Mouse (Mus musculus) right cerebral cortex, adult 2 months (tissue): Measurements from ENCODE around the gene Ppp1r1c.

Experiments
- DNase-seq, 2 experiments: peaks; one replicate each; pipeline ENCODE4 v3.0.0; 2021 to 2022; ENCODE audit warnings: low spot score in 2 of 2

Ppp1r1c gene

DNA sequence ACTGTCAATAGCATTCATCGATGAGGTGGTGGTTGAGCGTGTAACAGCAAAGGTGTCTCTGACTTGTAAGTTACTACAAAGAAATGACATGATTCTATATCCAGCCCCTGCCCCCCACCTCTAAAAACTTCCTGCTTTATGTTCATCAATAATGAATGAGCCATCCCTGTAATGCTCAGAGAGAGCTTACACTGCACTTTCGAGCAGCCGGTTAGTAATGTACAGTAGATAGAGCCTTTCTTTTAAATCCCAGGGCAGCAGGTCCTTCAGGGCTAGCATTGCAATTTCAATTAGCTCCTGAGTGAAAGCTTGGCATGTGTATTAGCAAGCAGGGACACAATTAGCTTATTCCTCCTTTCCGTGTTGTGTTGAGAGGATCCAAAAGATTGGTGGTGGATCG lies at the start of gene Ppp1r1c:
Gene Ppp1r1c, plus strand, starts transcription at position 206 of the 400 bp plus-strand sequence.
- no peak for DNase-seq

GRCm38 (mm10) chr2:79660417-79661185 lies 47.0 kb upstream of the Ppp1r1c start:
- DNase-seq = no peak

GRCm38 (mm10) chr2:79661486-79662104 lies 46.0 kb upstream of the Ppp1r1c start:
- DNase-seq = no peak

GRCm38 (mm10) chr2:79664532-79665286 lies 42.9 kb upstream of the Ppp1r1c start:
- DNase-seq = no peak

DNA sequence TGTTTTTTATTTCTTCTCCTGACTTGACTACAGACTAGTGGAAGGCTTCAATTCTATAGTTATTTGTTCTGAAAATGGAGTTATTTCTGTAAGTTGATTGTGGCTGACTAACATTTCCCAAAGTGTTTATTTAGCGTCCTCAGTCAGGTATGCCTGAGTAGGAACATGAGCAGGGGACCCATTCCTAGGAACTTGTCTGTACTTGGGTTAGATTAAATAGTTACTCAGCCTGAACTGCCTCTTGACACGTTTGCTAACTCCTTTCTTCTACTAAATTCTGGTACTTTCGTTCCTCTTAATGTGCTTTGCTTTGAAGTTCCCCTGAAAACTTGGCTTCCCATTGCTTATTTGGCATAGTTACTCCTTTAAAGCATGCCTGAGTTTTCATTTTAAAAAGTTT lies 42.1 kb upstream of the Ppp1r1c start:
- no peak for DNase-seq

GRCm38 (mm10) chr2:79675266-79675665 lies 32.3 kb upstream of the Ppp1r1c start:
- no peak for DNase-seq

DNA sequence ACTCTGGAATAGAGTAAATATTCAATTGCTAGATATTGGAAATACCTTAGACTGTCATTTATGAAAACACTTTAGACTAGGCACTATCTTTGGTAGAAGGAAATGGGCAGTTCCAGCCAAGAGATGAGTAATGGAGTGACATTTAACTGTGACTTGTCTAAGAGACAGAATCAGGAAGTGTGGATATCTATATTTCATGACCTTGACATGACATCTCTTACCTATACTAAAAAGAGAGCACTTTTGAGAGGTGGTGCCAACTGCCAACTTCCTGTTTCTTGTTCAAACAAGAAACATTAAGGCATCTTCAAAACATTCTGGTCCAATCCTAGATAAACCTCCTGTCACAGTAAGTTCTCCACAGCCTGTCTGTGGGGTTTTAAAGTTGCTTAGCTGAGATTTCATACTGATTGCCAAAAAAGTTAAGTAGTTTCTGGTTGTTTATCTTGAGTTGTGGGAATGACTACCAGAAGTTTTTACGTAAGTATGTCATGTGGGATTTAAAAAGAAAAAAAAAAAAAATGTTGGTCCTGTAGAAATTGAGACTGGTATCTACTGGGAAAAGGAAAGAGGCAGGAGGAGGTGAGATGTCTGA lies 29.8 kb upstream of the Ppp1r1c start:
- no peak for DNase-seq

DNA sequence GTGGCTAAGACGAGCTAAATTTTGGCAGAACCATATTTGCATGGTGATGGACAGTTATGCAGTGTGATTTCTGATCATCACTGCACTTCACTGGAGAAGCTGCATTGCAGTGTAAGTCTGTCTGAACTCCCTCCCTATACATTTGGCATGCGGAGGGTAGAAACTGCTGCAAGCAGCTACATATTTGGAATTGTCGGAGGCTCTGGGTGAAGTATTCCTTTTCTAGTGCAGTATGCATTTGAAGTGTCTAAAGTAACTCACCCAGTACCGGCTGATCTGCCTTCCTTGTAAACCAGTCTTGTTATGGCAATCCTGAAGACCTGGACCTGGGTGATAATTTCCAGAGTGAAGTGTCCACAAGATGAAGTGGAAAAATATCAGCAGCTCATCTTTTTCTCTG lies 25.9 kb upstream of the Ppp1r1c start:
- no peak for DNase-seq

DNA sequence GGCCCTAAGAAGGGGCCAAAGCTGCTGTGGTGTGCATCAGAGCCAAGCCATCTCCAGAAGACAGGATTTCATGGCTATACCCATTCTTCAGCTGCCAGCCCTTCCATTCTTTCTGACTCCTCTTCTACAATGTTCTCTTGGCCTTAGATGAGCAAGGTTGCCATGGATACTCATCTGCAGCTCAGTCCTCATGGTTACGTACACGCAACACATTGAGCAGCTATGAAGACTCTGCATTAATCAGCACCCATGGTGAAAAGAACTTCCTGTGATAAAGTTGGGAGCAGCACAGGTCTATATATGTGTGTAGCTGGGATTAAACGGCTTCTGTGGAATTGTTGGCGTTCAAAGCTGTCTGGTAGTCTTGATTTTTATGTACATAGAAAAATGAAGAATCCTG lies 24.3 kb upstream of the Ppp1r1c start:
- DNase-seq = no peak

DNA sequence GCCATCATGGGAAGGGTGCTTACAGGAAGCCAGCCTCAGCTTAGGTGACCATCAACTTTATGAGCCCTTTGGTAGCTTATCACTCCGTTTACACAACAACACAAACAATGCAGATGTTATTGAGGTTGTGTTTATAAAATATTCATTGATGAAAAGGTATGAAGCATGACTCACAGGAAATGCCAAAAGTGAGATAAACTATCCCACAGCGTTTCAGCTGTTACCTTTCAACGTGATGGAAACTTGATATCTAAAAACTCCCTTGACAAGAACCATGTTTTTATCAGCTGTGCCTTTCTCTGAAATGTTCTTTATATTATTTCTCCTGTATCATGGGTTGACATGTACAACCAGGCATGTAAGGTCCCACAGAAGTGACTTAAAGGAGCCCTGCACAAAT lies 16.7 kb upstream of the Ppp1r1c start:
- no peak for DNase-seq

DNA sequence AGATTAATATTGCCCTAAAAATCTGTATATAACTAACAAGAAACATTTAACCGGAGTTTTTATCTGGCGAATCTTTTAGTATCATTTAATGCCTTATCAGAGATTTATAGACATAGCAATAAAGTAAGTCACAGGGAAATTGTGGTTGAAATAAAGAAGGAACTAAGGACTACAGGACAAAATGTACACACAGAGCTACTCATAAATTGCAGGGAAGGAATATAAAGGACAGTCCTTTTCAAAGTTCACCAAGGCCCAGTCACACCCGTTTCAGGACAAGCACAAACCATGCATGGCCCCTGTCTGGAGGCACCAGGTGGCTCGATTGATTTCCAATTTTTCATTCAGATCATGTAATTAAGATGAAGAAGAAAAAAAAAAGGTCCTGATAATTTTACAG lies 12.4 kb upstream of the Ppp1r1c start:
- no peak for DNase-seq

DNA sequence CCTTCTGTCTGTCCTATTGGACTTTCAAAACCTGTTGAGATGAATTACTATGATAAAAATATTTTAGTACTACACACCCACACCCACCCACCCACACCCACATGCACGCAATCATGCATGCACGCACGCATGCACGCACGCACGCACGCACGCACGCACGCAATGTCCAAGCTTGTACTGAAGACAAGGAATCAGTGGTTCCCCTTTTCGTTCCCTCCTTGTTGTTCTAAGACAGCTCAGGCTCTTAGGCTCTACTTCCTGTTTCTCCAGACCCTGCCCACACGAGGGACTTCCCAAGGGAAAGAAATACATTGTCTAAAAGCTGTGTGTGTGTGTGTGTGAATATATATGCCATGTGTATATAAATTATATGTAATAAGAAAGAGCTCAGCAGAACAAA lies 11.6 kb upstream of the Ppp1r1c start:
- no peak for DNase-seq

- DNase-seq = no peak
These were observed 10.9 kb upstream of the Ppp1r1c start for GRCm38 (mm10) chr2:79696478-79697230.

DNA sequence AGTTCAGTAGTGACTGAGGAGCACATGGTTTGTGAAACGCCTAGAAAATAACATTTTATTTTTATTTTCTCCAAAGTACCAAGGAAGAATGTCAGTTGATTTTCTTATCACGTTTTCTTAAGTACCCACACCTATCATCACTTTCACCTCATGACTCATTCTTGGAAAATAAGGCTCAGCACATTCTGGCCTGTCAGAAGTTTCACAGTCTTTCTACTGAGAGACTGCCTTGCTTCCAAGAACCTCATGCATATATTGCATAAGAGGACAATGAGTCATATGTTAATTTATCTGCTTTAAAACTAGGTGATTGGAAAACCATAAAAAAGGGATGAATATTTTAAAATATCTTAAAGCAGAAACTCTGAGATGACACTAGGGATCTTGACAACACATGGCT lies 9.4 kb upstream of the Ppp1r1c start:
- no peak for DNase-seq

- no peak for DNase-seq
These were observed 2.8 kb upstream of the Ppp1r1c start for GRCm38 (mm10) chr2:79704773-79705172.

GRCm38 (mm10) chr2:79713662-79714091 lies 6.1 kb downstream of the Ppp1r1c start:
- no peak for DNase-seq

- no peak for DNase-seq
These were observed 7.2 kb downstream of the Ppp1r1c start for GRCm38 (mm10) chr2:79714745-79715144.

GRCm38 (mm10) chr2:79715925-79716324 lies 8.3 kb downstream of the Ppp1r1c start:
- no peak for DNase-seq

DNA sequence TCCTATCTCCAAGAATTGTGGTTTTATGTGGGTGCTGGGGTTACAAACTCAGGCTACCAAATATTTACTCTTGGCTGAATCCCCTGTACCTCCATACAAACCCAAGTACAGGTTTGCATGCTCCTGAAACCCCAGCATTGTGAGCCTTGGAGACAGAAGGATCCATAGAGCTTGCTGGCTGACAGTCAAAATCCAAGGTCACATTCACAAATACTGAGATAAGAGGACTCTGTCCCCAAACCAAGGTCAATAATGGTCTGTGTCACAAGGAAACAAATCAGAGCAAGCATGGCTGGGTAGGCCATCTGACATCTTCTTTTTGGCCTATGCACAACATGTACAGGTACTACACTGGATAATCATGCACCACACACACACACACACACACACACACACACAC lies 10.3 kb downstream of the Ppp1r1c start:
- DNase-seq = no peak

DNA sequence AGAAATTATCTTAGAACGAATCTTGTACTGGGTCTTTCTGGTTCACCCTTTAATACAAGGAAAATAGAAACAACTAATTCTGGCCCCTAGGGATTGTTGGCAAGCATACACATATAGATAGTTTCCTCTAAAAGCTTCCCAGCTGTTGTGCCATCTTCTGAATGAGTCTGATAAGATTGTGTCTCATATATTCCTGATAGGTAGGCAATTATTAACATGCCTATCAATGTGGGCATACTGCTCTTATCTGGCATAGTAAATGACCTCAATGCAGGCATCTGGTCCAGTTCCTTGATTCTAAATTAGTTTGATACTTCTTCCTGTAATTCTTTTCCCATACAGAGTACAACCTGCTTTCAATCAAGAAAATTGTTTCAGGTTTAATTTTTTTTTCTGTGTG lies 14.8 kb downstream of the Ppp1r1c start:
- no peak for DNase-seq

- DNase-seq = no peak
These were observed 31.4 kb downstream of the Ppp1r1c start for GRCm38 (mm10) chr2:79738958-79739357.

GRCm38 (mm10) chr2:79741966-79742365 lies 34.4 kb downstream of the Ppp1r1c start:
- no peak for DNase-seq
